Mouse (Mus musculus): ENCODE results near the gene Pdzd2. TPM values are rescaled to one million over a fixed set of nuclear protein-coding genes. Genes with fewer than 3 reads are reported as not detected.

Gene Pdzd2
- polyA plus RNA-seq, 1 experiment = 2.4 TPM

DNA sequence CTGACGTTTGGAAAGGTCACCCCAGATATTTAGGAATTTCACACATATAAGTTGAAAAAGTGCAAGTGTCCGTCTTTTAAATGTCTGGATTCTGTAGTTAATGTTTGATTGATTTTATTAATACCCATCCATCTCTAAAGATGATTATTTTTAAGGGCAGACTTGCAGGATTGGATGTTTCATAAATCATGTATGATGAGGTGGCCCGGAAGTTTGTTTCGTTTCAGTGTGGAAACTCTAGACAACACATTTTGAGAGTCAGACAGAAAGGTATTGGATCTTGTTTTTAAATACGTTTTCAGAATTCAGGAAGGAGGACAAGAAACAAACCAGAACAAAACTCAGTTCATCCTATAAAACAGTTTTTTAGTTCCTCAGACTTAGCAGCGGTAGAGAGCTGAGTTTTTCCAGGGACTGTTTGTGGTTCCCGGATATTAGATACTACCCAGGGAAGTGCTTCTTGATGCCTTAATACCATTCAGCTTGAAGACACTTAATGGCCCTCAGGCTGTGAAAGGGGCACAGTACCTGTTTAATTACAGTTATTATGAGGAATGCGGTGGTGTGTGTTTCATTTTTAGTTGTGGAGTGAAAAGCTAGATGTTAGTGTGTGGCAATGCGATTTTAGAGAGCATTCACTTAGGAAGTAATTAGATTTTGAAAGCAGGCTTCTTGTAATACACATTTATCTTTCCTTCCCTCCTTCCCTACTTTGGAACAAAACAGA, 416.9 kb downstream of the Pdzd2 start:
- H3K27ac ChIP-seq (ENCODE audit: insufficient read depth, low read depth, low read length) = peak overlapping the region; percentile 94
- H3K4me1 ChIP-seq (ENCODE audit: control insufficient read depth, insufficient read depth, insufficient read length, low read length) = peaks cover 10% of the 10 kb centered on the region; the same call in 1 of the 2 replicates
- H3K36me3 ChIP-seq (ENCODE audit: control insufficient read depth, insufficient read depth, low read length) = peaks cover 4% of the 10 kb centered on the region
- H3K4me3 ChIP-seq (ENCODE audit: low read depth, low read length) = peak overlapping the region; percentile 99
- 1% methylated on average over 9 of the region's 9 CpGs for WGBS
- TF ChIP-seq CTCF (IDR thresholded peaks at IDR 0.05; ENCODE audit: extremely low read depth, insufficient read length, insufficient replicate concordance, low read depth, low read length) (no peak), POLR2A (IDR thresholded peaks at IDR 0.05; ENCODE audit: low read depth, low read length) (no peak)
- no peaks in the 10 kb centered on the region for H3K27me3 ChIP-seq (ENCODE audit: control insufficient read depth, insufficient read depth, low read length)

DNA sequence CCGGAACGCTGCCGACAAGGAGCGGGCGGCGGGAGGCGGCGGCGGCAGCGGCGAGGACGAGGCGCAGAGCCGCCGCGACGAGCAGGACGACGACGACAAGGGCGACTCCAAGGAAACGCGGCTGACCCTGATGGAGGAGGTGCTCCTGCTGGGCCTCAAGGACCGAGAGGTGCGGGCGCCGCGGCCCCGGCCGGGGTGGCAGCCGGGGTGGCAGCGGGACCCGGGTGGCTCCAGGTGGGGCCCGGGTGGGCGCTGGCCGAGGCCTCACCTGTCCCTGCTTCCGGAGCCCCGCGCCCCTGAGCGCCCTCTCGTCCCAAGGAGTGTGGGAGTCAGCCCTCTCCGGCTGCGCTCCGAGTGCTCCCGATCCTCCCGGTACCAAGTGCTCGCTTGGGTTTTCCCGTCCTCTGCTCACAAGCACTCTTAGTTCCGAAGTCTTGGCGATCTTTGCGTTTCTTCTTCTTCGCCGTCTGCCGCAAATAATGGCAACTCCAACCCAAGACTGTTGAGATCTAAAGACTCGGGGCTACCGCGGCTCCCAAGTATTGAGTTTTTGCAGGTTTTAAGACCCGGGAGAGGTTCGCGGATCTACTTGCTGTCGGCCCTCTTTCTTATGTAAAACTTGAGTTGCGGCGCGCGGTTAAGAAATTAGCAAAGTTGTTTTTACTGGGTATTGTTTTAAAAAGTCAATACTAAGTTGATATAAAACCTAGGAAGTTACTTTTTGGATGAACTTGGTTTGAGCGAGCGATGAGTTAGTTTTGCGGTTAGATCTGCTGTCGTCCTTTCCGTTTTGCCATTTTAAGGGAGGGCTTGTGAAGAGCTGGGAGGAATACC, 417.7 kb downstream of the Pdzd2 start, which contains the start of gene 1810049J17Rik:
TSS of gene 1810049J17Rik (minus strand) at position 112 of the 834 bp plus-strand sequence.
- H3K36me3 ChIP-seq (ENCODE audit: control insufficient read depth, insufficient read depth, low read length) = peaks cover 4% of the 10 kb centered on the region
- no peaks in the 10 kb centered on the region for H3K27me3 ChIP-seq (ENCODE audit: control insufficient read depth, insufficient read depth, low read length)
- H3K4me1 ChIP-seq (ENCODE audit: control insufficient read depth, insufficient read depth, insufficient read length, low read length) = peaks cover 10% of the 10 kb centered on the region; the same call in 1 of the 2 replicates
- under 1% methylated on average over 70 of the region's 70 CpGs for WGBS
- peak within 1 kb of the TSS; percentile 99 for H3K4me3 ChIP-seq (ENCODE audit: low read depth, low read length)
- 0 out of 2 replicates have a peak, but pooled peaks have one; percentile 24 for TF ChIP-seq POLR2A (IDR thresholded peaks at IDR 0.05; ENCODE audit: low read depth, low read length)
- no peak for TF ChIP-seq CTCF (IDR thresholded peaks at IDR 0.05; ENCODE audit: extremely low read depth, insufficient read length, insufficient replicate concordance, low read depth, low read length)
- H3K27ac ChIP-seq (ENCODE audit: insufficient read depth, low read depth, low read length) = peak within 1 kb of the TSS; percentile 94

DNA sequence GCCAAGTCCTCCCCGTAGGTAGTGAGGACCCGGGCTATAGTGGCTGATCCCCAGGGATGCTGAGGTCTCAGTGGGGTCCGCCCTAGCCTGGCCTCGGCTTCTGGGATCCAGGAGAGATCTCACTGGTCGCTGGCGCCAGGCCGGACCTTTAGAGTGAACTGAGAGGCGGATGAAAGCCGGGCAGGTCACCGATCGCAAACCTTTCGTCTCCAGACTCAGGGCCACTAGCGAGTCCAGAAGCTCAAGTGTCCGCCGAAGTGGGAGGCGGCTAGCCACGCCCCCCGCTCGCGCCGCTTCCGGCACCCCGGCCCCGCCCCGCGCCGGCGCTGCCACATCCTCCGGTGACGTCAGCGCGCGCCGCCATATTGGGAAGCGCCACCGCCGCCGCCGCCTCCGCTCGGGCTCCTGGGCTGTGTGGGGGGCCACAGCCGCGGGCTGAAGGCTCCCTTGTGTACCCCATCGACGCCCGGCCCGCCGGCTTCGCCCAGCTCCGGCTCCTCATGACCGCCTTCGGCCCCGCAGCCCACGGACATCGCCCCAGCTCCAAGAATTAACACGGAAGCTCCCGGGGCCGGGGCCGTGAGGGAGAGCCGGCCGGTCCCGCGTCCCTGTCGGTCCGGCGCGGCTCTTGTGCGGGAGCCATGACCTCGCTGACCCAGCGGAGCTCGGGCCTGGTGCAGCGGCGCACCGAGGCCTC, 418.5 kb downstream of the Pdzd2 start, which contains the start of gene Golph3:
TSS of gene Golph3 (plus strand) at position 360 of the 697 bp plus-strand sequence.
- no peaks in the 10 kb centered on the region for H3K27me3 ChIP-seq (ENCODE audit: control insufficient read depth, insufficient read depth, low read length)
- H3K4me3 ChIP-seq (ENCODE audit: low read depth, low read length) = peak within 1 kb of the TSS; percentile 99
- WGBS = under 1% methylated on average over 69 of the region's 74 CpGs
- H3K4me1 ChIP-seq (ENCODE audit: control insufficient read depth, insufficient read depth, insufficient read length, low read length) = peaks cover 9% of the 10 kb centered on the region; the same call in 1 of the 2 replicates
- H3K27ac ChIP-seq (ENCODE audit: insufficient read depth, low read depth, low read length) = peak within 1 kb of the TSS; percentile 94
- peak; percentile 84 for TF ChIP-seq POLR2A (IDR thresholded peaks at IDR 0.05; ENCODE audit: low read depth, low read length)
- TF ChIP-seq CTCF (IDR thresholded peaks at IDR 0.05; ENCODE audit: extremely low read depth, insufficient read length, insufficient replicate concordance, low read depth, low read length) = no peak
- peaks cover 4% of the 10 kb centered on the region for H3K36me3 ChIP-seq (ENCODE audit: control insufficient read depth, insufficient read depth, low read length)

DNA sequence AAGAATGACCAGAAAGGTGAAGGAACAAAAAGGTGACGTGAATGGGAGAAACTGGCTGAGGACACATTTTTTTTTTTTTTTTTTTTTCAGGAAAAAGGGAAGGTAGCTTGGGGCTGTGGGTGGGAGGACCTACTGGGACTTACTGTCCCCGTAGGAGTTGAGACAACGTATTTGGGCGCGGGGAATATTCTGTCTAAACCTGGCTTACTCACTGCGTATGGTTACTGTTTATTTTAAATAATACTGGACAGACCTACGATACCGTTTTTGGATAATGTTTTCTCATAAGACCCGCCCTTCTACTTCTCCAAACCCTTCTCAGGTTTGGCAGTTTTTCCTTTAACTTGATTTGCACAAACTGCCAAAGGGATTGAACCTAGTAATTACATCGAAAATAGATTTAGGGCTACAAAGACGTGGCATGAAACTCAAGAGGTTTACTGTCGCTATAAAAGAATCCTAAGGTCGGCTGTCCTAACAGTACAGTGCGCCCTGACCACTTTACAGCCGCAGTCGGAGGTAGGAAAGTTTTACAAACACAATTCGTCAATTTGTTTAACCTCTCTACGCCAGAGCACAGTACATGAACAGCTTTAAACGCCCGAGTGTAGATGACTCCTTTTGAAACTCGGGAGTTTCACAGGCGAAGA, 419.2 kb downstream of the Pdzd2 start:
- peaks cover 2% of the 10 kb centered on the region for H3K36me3 ChIP-seq (ENCODE audit: control insufficient read depth, insufficient read depth, low read length)
- peaks cover 6% of the 10 kb centered on the region; the same call in 1 of the 2 replicates for H3K4me1 ChIP-seq (ENCODE audit: control insufficient read depth, insufficient read depth, insufficient read length, low read length)
- H3K27ac ChIP-seq (ENCODE audit: insufficient read depth, low read depth, low read length) = peak overlapping the region; percentile 81
- H3K4me3 ChIP-seq (ENCODE audit: low read depth, low read length) = peak overlapping the region; percentile 99
- WGBS = 1% methylated on average over 22 of the region's 22 CpGs
- no peaks in the 10 kb centered on the region for H3K27me3 ChIP-seq (ENCODE audit: control insufficient read depth, insufficient read depth, low read length)
- TF ChIP-seq POLR2A (IDR thresholded peaks at IDR 0.05; ENCODE audit: low read depth, low read length) (no peak), CTCF (IDR thresholded peaks at IDR 0.05; ENCODE audit: extremely low read depth, insufficient read length, insufficient replicate concordance, low read depth, low read length) (no peak)

DNA sequence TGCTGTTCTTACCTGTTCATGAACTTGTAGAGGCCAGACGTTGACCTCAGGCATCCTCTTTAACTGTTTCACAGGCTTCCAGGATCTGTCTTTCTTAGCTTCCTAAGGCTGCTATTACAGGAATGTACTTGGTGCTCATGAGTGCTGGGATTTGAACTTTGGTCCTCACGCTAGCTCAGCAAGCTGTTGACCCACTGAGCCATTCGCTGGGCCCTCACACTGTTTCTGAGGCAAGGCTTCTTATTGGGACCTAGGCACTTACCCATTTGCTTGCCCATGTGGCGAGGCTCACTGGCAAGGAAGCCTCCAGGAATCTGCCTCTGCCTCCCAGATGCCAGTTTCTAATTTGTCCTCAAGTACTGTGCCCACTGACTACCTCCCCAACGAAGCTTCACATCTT, 419.8 kb downstream of the Pdzd2 start:
- H3K36me3 ChIP-seq (ENCODE audit: control insufficient read depth, insufficient read depth, low read length) = no peaks in the 10 kb centered on the region; the same call in 1 of the 2 replicates
- no peak overlapping the region for H3K27ac ChIP-seq (ENCODE audit: insufficient read depth, low read depth, low read length)
- 42% methylated on average over 5 of the region's 5 CpGs for WGBS
- no peak for TF ChIP-seq POLR2A (IDR thresholded peaks at IDR 0.05; ENCODE audit: low read depth, low read length)
- TF ChIP-seq CTCF (IDR thresholded peaks at IDR 0.05; ENCODE audit: extremely low read depth, insufficient read length, insufficient replicate concordance, low read depth, low read length) = no peak
- no peak overlapping the region for H3K4me3 ChIP-seq (ENCODE audit: low read depth, low read length)
- peaks cover 6% of the 10 kb centered on the region; the same call in 1 of the 2 replicates for H3K4me1 ChIP-seq (ENCODE audit: control insufficient read depth, insufficient read depth, insufficient read length, low read length)
- H3K27me3 ChIP-seq (ENCODE audit: control insufficient read depth, insufficient read depth, low read length) = no peaks in the 10 kb centered on the region

DNA sequence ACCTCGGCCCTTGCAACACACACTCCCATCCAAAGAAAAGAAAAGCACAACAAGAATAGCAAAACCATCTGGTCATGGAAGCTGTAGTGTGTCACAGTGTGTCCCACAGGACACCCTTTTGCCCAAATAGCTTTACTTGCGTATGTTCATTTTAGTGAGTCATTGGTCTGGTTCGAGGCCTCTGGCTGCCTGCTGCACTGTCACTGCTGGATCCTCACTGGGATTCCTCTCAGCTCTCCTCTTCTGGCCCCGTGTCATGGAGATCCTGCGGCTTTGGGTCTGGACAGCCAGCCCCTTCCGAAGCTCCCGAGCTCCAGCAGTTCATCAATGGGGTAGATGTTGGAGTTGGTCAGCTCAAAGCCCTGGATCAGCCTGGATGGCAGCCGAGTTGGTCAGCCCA, 421.3 kb downstream of the Pdzd2 start:
- Histone ChIP-seq H3K27me3 (ENCODE audit: control insufficient read depth, insufficient read depth, low read length) (no peaks in the 10 kb centered on the region; the same call in 1 of the 2 replicates), H3K4me1 (ENCODE audit: control insufficient read depth, insufficient read depth, insufficient read length, low read length) (no peaks in the 10 kb centered on the region), H3K4me3 (ENCODE audit: low read depth, low read length) (no peak overlapping the region), H3K27ac (ENCODE audit: insufficient read depth, low read depth, low read length) (no peak overlapping the region), H3K36me3 (ENCODE audit: control insufficient read depth, insufficient read depth, low read length) (no peaks in the 10 kb centered on the region)
- 84% methylated on average over 8 of the region's 8 CpGs for WGBS
- TF ChIP-seq CTCF (IDR thresholded peaks at IDR 0.05; ENCODE audit: extremely low read depth, insufficient read length, insufficient replicate concordance, low read depth, low read length) (no peak), POLR2A (IDR thresholded peaks at IDR 0.05; ENCODE audit: low read depth, low read length) (no peak)
